Mouse (Mus musculus) embryonic facial prominence, embryonic 12.5 days (tissue): ENCODE results near the gene Gm11361. TPM values are rescaled to one million over a fixed set of nuclear protein-coding genes. Genes with fewer than 3 reads are reported as not detected.

ENCODE experiments used
- ATAC-seq: fragments of 200-750 bp; cut with Nextera tagmentation; 2 replicates; pipeline ENCODE4 v1.8.0; 2017; ENCODE audit not compliant: insufficient number of reproducible peaks, insufficient read depth, low FRiP score, low TSS enrichment
- H3K27ac ChIP-seq: fragments of 300-500 bp; sonication (generic); 2 replicates; pipeline ENCODE4 v1.5.1; 2016; ENCODE audit warnings: mild to moderate bottlenecking
- H3K27me3 ChIP-seq: fragments of 300-500 bp; sonication (generic); 2 replicates; pipeline ENCODE4 v1.6.1; 2016; ENCODE audit warnings: mild to moderate bottlenecking, moderate library complexity
- H3K36me3 ChIP-seq: fragments of 300-500 bp; sonication (generic); 2 replicates; pipeline ENCODE4 v1.6.1; 2016; ENCODE audit warnings: mild to moderate bottlenecking
- H3K4me1 ChIP-seq: fragments of 300-500 bp; sonication (generic); 2 replicates; pipeline ENCODE4 v1.6.1; 2016
- H3K4me2 ChIP-seq: fragments of 300-500 bp; sonication (generic); replicated peaks from 2 replicates; pipeline ENCODE4 v1.6.1; 2016; ENCODE audit warnings: mild to moderate bottlenecking, moderate library complexity
- H3K4me3 ChIP-seq: fragments of 300-500 bp; sonication (generic); 2 replicates; pipeline ENCODE4 v1.5.1; 2016; ENCODE audit warnings: mild to moderate bottlenecking
- H3K9ac ChIP-seq: fragments of 300-500 bp; sonication (generic); 2 replicates; pipeline ENCODE4 v1.6.1; 2016; ENCODE audit warnings: mild to moderate bottlenecking, moderate library complexity
- H3K9me3 ChIP-seq: fragments of 300-500 bp; sonication (generic); 2 replicates; pipeline ENCODE4 v1.6.1; 2016; ENCODE audit warnings: mild to moderate bottlenecking, moderate library complexity
- WGBS: fragments of 180-500 bp; shearing (Covaris S2); methylation state at CpG from one replicate; pipeline ENCODE4 v1.1.7; 2016; 5-methylcytosine and 5-hydroxymethylcytosine counted together
- polyA plus RNA-seq: library from polyadenylated mRNA; unstranded; fragments of >200 nt; fragmentation: Nextera tagmentation; extraction: Ambion mirVana; gene quantifications from 2 replicates; pipeline ENCODE4 v1.2.1, GENCODE M21; 2016

Gene Gm11361
- 3.3 and 3.8 TPM in 2 replicates for polyA plus RNA-seq

- no peak within 1 kb of the TSS for H3K4me3 ChIP-seq
- H3K9ac ChIP-seq = no peak within 1 kb of the TSS
- 98% methylated on average over 3 of the region's 3 CpGs for WGBS
- no peak within 1 kb of the TSS for H3K27ac ChIP-seq
- no peak for ATAC-seq
- no peaks in the 10 kb centered on the region for H3K27me3 ChIP-seq
- no peaks in the 10 kb centered on the region for H3K4me1 ChIP-seq
- no peak within 1 kb of the TSS for H3K4me2 ChIP-seq
- no peaks in the 10 kb centered on the region for H3K36me3 ChIP-seq
- no peaks in the 10 kb centered on the region for H3K9me3 ChIP-seq
Measured at GRCm38 (mm10) chr13:28257228-28257627, at the start of gene Gm11361. Gene Gm11361, plus strand, starts transcription at chr13:28257528.

- no peaks in the 10 kb centered on the region for H3K27me3 ChIP-seq
- no peaks in the 10 kb centered on the region for H3K9me3 ChIP-seq
- H3K9ac ChIP-seq = no peak overlapping the region
- H3K36me3 ChIP-seq = no peaks in the 10 kb centered on the region
- H3K4me1 ChIP-seq = no peaks in the 10 kb centered on the region
- WGBS = 12% methylated on average over 1 of the region's 1 CpGs
- H3K4me2 ChIP-seq = no peak overlapping the region
- no peak overlapping the region for H3K4me3 ChIP-seq
- no peak overlapping the region for H3K27ac ChIP-seq
- ATAC-seq = no peak
Measured at GRCm38 (mm10) chr13:28264399-28264798, 7.1 kb downstream of the Gm11361 start.

- Histone ChIP-seq H3K9ac (no peak overlapping the region), H3K4me1 (no peaks in the 10 kb centered on the region), H3K27ac (no peak overlapping the region), H3K4me2 (no peak overlapping the region), H3K36me3 (no peaks in the 10 kb centered on the region), H3K4me3 (no peak overlapping the region), H3K27me3 (no peaks in the 10 kb centered on the region), H3K9me3 (no peaks in the 10 kb centered on the region)
- WGBS = 89% methylated on average over 3 of the region's 3 CpGs
- ATAC-seq = no peak
Measured at GRCm38 (mm10) chr13:28287368-28287767, 30.0 kb downstream of the Gm11361 start.

GRCm38 (mm10) chr13:28294272-28294671 lies 36.9 kb downstream of the Gm11361 start:
- Histone ChIP-seq H3K27ac (peak overlapping the region; percentile 25; the same call in 1 of the 2 replicates), H3K9ac (no peak overlapping the region), H3K4me1 (peaks cover 10% of the 10 kb centered on the region; the same call in 1 of the 2 replicates), H3K36me3 (no peaks in the 10 kb centered on the region), H3K9me3 (no peaks in the 10 kb centered on the region), H3K27me3 (no peaks in the 10 kb centered on the region), H3K4me3 (no peak overlapping the region), H3K4me2 (no peak overlapping the region)
- WGBS = 61% methylated on average over 4 of the region's 4 CpGs
- ATAC-seq = no peak

- under 1% methylated on average over 3 of the region's 3 CpGs for WGBS
- Histone ChIP-seq H3K36me3 (no peaks in the 10 kb centered on the region), H3K27me3 (no peaks in the 10 kb centered on the region), H3K4me2 (no peak overlapping the region), H3K27ac (peak overlapping the region; percentile 25; the same call in 1 of the 2 replicates), H3K4me1 (peaks cover 10% of the 10 kb centered on the region; the same call in 1 of the 2 replicates), H3K9ac (no peak overlapping the region), H3K4me3 (no peak overlapping the region), H3K9me3 (no peaks in the 10 kb centered on the region)
- ATAC-seq = no peak
Measured at GRCm38 (mm10) chr13:28294757-28295361, 37.5 kb downstream of the Gm11361 start.

- Histone ChIP-seq H3K4me2 (no peak overlapping the region), H3K4me3 (no peak overlapping the region)
- WGBS = 42% methylated on average over 5 of the region's 5 CpGs
Measured at GRCm38 (mm10) chr13:28295492-28295891, 38.2 kb downstream of the Gm11361 start.

GRCm38 (mm10) chr13:28297098-28297497 lies 39.8 kb downstream of the Gm11361 start:
- Histone ChIP-seq H3K27ac (no peak overlapping the region), H3K4me2 (no peak overlapping the region), H3K4me1 (peaks cover 10% of the 10 kb centered on the region; the same call in 1 of the 2 replicates), H3K36me3 (no peaks in the 10 kb centered on the region), H3K9me3 (no peaks in the 10 kb centered on the region; the same call in 1 of the 2 replicates), H3K27me3 (no peaks in the 10 kb centered on the region), H3K4me3 (no peak overlapping the region), H3K9ac (no peak overlapping the region)
- 85% methylated on average over 2 of the region's 2 CpGs for WGBS
- no peak for ATAC-seq

More at GRCm38 (mm10) chr13:28295492-28295891, 38.2 kb downstream of the Gm11361 start:
- no peaks in the 10 kb centered on the region for H3K36me3 ChIP-seq
- H3K4me1 ChIP-seq = peaks cover 10% of the 10 kb centered on the region; the same call in 1 of the 2 replicates
- no peak overlapping the region for H3K9ac ChIP-seq
- H3K27me3 ChIP-seq = no peaks in the 10 kb centered on the region
- H3K27ac ChIP-seq = no peak overlapping the region
- no peaks in the 10 kb centered on the region for H3K9me3 ChIP-seq
- ATAC-seq = no peak

- Histone ChIP-seq H3K36me3 (no peaks in the 10 kb centered on the region), H3K4me3 (no peak overlapping the region), H3K27me3 (no peaks in the 10 kb centered on the region), H3K4me1 (peaks cover 10% of the 10 kb centered on the region; the same call in 1 of the 2 replicates), H3K27ac (no peak overlapping the region), H3K4me2 (no peak overlapping the region), H3K9me3 (no peaks in the 10 kb centered on the region; the same call in 1 of the 2 replicates), H3K9ac (no peak overlapping the region)
- no peak for ATAC-seq
- WGBS = 47% methylated on average over 2 of the region's 2 CpGs
Measured at GRCm38 (mm10) chr13:28297577-28297976, 40.2 kb downstream of the Gm11361 start.

Other genes with a start within 250 kb of the Gm11361 start
- not detected in 2 replicates for gene Prl4a1, start 241.3 kb upstream of the Gm11361 start, polyA plus RNA-seq
- gene Prl5a1, start 115.0 kb upstream of the Gm11361 start, polyA plus RNA-seq = not detected in 2 replicates